Mouse (Mus musculus) liver, adult (tissue): ENCODE measurements at regions not wholly inside any gene's neighbourhood (a gene's known extent, or its start where the extent isn't known, plus 50 kb on each side); places are given as distances from the start of the nearest gene placed in this dataset.

ENCODE experiments used
- GATA4 ChIP-seq: IDR thresholded peaks from 2 replicates; pipeline ENCODE4 v1.6.1; 2014; ENCODE audit warnings: mild to moderate bottlenecking, low read length; ENCODE audit not compliant: insufficient replicate concordance

GRCm38 (mm10) chr15:6934564-6934980 lies 59.8 kb upstream of the Osmr start:
- no peak for TF ChIP-seq GATA4

DNA sequence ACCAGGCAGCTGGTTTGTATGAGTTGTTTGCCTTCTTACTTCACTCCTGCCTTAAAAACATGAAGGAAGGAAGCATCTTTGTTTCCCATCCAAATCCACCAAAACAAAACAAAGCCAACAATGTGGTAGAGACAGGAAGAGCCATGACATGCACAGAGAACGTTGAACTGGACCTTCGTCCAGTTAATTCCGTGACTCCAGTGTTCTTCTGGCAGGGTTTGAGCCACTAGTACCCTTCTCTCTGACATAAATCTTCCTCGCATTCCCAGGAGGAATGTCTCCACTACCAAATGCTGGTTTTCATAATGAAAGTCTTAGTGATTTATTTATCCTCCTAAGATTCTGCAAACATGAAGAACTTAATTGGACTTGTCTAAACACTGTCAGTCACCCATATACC lies 66.7 kb upstream of the Osmr start:
- no peak for TF ChIP-seq GATA4

GRCm38 (mm10) chr15:6949236-6949635 lies 74.5 kb upstream of the Osmr start:
- peak; percentile 35; the same call in 1 of the 2 replicates for TF ChIP-seq GATA4

DNA sequence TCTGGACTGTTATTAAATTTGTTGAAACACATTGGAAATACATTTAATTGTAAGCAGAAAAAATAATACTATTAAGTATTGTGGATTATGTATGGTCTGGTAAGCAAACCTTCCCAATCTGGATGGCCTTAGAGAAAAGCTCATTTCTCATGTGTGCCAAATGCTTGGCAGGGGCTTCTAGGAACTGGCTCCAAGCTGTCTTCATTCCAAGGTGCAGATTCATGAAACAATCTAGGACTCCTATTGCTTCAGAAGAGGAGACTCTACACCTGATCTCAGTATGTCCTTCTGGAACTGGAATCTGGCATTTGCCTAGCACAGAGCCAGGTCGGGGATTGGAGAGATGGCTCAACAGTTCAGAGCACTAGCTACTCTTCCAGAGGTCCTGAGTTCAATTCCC lies 74.9 kb upstream of the Osmr start:
- TF ChIP-seq GATA4 = no peak

- TF ChIP-seq GATA4 = no peak
Measured at GRCm38 (mm10) chr15:6950503-6950902, 75.7 kb upstream of the Osmr start.

DNA sequence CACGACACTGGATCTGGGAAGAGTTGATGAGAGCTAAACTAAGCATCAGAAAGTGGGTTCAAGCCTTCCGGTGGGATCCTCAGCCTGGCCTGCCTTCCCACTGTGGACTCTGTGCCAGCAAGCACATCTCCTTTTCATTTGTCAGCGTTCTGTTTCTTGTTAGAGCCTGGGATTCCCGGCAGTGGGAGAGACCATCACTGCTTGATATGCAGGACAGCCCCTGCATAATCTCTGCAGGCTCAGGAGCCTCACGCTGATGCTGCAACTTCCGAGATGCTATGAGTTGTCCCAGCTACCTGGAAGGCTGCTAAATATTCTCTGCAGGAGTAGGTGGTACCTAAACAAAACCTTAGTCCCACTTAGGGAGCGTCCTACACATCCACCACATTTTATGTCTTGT lies 78.8 kb upstream of the Osmr start:
- no peak for TF ChIP-seq GATA4

DNA sequence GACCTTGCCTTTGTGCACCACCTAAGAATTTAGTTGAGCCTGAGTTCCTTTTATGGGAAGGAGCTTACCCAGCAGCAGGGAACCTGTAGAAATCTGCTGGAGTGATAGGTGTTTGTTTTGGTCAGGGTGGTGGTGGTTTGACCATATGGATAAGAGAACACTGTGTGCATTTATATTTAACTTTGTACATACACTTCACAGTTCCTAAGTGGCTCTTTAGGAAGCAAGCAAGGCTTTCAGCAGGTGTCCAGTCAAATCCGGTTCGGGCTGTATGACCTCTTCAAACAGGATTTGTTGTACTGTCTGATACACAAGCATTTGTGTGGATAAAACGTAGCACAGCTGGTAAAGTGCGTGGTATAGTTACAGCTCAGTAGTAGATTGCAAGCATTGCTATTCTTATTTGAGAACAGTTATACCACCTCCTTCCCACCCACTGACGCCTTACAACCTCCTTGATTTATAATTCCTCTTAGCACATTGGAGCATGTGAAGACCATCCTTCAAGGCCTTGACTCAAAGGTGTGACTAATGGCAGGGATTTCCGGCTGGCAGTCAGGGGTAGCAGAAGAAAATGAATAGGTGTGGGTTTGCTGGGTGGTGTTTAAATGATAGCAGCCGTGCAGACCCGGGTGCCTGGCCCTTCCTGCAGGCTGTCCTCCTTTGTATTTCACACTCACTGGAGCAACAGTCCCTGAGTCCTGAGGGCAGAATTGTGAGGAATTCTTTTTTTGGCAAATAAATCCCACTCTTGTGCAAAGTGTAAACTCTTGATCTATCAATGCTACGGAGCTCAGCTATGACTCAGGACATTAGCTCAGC lies 79.4 kb upstream of the Osmr start:
- no peak for TF ChIP-seq GATA4

- TF ChIP-seq GATA4 = no peak
Measured at GRCm38 (mm10) chr15:6959911-6960310, 85.1 kb upstream of the Osmr start.

DNA sequence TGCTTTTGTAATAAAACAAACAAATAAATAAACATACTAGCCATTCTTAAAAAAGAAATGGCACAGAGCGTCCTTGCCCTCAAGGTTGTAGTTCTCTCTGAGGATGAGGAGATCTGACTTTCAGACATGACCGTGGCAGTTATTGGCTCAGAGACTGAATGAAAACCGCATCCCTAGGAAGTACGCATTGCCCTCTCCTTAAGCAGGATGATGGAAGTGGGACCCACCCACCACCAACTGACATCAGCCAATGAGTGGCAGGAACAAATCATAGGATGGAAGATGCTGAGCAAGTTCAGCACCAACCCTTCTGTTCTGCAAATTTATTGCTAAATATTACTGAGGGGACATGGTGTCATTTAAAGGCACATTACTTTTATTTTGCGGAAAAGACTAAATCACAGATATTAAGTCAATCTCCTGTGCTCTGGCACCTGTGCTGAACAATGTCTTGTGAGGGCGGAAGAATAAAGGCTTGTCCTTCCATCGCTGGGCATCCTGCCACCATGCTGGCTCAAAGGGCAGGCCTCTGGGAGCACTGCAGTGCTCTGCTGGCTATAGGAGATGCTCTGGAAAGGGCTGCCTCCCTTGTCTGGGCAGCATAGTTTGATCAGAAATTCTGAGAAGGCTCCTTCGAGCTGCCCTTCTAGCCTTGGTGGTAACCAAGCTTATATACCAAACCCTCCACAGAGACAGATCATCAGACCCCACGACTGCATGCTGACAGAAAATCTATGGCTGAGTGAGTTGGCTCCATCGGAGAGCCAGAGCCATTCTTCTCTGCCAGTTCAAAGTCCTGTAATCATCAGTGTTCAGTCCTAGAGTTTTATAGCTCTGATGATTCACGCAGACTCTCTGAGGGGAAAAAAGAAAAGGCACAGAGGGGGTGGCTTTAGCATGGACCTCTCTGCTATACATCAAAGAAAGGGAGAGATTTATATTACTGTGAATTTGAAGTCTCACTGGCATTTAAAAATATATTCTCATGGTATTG lies 86.3 kb upstream of the Osmr start:
- no peak for TF ChIP-seq GATA4

- TF ChIP-seq GATA4 = no peak
Measured at GRCm38 (mm10) chr15:6964635-6965034, 89.9 kb upstream of the Osmr start.

DNA sequence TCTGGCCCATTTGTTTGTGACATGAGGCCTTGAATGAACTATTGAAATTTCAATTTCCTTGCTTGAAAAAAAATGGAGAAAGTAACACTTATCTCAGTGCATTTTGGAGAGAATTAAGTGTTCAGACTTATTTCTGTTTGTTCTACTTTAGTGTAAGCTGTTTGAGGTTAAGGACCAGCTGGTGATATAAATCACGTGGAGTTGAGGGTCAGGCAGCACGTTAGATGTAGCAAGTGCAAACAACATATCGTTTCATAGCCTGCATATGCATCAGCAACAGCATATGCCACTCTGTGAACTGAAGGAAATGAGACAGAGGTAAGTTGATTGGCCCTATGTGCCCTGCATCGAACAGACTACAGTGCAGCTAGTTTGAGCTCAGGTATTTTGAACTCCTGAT lies 90.7 kb upstream of the Osmr start:
- TF ChIP-seq GATA4 = no peak

- no peak for TF ChIP-seq GATA4
Measured at GRCm38 (mm10) chr15:6974410-6974809, 99.6 kb upstream of the Osmr start.

GRCm38 (mm10) chr15:6981430-6981829 lies 106.7 kb upstream of the Osmr start:
- TF ChIP-seq GATA4 = no peak

DNA sequence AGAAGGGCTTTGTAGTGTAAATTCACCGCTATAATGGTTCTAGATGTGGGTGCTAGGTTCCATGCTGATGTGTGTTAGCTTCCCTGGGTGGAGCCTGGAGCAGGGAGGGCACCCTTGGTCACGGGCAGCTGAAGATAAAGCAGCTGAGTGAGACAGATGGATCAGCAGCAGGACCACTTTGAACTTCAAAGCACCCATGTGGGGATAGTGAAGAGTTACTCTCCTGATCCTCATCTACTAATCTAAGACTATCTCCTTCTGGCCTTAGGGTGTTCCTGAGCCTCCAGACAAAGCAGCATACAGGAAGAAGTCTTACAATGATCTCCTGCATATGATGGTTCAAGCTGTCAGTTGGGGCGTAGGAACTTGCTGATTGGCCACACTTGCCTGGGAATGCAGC lies 107.1 kb upstream of the Lifr start:
- no peak for TF ChIP-seq GATA4

DNA sequence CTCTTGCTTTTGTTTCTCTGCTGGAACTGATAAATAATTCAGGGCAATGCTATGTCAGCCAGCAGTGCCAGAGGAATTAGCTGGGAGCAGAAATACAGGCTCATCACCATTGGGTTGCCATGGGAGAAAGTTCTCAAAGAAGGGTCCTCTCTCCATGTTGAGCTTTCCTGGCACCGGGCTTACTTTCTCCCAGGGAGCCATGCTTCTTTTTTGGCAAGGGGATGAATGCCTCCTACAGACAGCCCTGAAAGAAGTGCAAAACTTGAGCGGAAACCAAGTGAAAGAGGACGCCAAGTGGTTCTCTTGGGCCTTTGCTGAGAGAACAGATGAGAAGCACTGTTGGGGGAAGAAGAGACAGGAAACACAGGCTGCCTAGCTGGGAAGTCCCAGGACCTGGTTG lies 102.2 kb upstream of the Lifr start:
- no peak for TF ChIP-seq GATA4

- no peak for TF ChIP-seq GATA4
Measured at GRCm38 (mm10) chr15:6989094-6989493, 101.3 kb upstream of the Lifr start.
